Mouse (Mus musculus) right cerebral cortex, adult 18-20 months (tissue): ENCODE measurements around the gene Sult5a1.
A peak's percentile ranks its signal among the peaks of the same experiment; 100 is the strongest.
"Not testable (repeated sequence)": the region's sequence is repeated elsewhere in the genome, so short reads cannot be mapped to it uniquely, and the experiment has no call there.

Experiments used
- DNase-seq: peaks from one replicate; pipeline ENCODE4 v3.0.0; 2022; ENCODE audit warnings: mixed read lengths

The Sult5a1 gene

DNA sequence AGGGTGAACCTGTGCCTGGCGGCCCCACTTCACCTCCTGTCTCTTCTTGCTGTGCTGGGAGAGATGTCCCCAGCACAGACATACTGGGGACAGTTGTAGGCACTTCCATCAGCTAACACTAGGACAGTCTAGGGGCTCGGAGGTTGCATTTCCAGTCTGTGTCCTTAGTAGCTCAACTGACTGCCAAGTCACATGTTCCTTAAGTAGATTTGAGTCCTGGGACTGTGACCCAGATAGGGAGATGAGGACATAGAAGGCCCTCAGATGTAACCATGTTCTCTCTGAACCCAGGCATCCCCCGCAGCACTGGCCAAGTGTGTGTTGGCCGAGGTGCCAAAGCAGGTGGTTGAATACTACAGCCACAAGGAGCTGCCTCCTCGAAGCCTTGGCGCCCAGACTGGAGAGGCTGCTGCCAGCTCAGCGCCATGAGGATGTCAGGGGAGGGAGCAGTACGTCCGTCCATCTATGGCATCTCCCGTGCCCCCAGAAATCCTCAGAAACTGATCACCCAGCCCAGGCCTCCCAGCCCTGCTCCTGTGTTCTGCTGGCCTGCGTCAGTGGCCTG lies 23.9 kb downstream of the Sult5a1 start:
- DNase-seq = no peak

- no peak for DNase-seq
Observed at GRCm38 (mm10) chr8:123132953-123133352, 25.2 kb downstream of the Sult5a1 start.

DNA sequence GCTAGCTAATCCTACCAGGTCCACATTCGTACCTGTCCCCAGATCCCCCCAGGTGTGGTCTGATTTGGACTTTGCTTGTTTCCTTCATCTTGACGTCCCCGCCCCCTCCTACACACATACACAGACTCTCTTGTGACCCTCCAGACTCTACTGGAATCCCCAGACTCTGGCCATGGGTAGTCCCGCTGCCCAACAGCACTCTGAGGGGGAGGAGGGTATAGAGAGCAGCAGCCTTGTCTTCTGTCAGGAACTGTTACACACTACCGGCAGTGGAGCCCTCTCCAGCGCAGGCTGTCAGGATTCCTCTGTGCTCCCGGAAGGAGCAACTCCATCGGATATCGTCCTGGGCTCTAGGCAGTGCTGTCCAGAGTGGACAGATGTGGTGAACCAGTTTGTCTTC lies 27.1 kb downstream of the Sult5a1 start:
- DNase-seq = no peak

DNA sequence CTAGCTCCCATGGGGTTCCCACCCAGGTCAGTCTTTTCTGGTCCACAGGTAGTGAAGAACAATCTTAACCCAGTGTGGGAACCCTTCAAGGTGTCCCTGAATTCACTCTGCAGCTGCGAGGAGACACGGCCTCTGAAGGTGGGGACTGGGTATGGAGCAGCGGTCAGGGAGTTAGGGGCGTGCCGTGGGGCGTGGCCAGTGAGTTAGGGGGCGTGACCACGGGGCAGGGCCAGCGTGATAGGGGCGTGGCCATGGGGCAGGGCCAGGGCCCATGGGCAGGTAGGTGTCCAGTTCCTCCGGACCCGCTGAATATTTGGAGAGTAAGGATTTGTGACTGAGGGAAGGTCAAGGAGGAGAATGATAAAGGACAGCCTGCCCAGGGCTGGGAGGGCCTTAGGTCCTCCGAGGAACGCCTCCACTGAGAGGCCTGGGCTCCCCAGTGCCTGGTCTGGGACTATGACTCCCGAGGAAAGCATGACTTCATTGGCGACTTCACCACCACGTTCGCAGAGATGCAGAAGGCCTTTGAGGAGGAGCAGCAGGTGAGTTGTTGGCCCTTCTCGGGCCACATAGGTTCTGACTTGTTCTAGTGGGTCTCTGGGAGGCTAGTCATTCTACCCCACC lies 31.8 kb downstream of the Sult5a1 start:
- DNase-seq = no peak

DNA sequence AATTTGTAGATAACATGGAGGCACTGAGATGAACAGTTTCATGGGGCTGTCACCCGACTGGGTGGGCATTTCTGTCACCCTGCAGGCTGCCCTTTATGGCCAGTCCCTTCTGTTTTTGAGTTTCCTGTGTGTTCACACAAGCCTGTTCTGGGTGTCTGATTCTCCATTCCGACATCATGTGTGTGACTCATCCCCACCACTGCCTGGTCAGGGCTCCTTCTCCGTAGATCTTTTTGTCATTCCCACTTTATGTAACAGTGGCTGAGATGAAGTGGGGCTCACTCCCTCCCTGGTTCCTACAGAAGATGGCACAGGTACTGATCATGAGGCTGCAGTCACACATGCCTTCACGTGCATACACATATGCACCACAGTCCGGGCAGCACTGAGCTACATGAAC lies 35.4 kb downstream of the Sult5a1 start:
- no peak for DNase-seq

DNA sequence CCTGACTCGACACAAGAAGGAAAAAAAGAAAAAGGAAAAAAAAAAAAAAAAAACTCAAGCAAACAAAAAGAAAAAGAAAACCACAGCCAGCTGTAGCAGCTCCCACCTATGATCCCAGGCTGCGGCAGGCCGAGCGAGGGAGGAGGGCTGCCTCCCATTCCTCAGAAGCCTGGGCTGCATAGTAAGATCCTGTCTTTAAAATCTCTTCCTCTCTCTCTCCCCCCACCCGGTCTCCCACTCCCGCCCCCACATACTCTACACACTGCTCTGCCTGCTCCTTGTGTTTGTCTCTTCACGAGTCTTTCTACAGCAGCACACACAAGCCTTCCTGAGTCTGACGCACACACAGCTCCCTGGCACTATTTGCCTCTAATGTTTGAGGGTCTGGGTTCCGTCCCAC lies 36.1 kb downstream of the Sult5a1 start:
- DNase-seq = no peak

GRCm38 (mm10) chr8:123117744-123118143 lies 40.4 kb downstream of the Sult5a1 start:
- DNase-seq = no peak

DNA sequence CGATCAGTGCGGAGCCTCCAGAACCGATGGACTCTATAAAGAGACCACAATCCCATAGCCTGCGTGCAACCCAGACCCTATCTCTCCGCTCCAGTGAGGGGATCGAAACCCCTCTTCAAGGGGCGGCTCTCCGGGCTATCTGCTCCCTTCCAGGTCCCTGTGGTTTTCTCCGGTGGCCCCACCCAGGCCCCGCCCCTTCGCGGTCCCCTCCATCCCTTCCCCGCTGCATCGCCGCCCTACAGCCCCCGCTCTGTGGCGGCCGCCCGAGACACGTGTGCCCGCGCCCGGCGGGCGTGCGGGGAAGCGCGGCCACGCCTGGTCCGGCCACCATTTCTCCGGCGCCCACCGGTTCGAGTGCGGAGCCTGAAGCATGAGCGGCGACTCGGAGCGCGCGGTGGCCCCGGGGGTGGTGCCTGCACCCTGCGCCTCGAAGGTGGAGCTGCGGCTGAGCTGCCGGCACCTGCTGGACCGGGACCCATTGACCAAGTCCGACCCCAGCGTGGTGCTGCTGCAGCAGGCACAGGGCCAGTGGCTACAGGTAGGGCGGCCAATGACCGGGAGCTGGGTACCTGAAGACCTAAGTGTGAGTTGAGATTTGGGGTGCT lies 40.9 kb downstream of the Sult5a1 start, which contains the start of gene Cpne7:
Cpne7 (plus strand) TSS at position 248 of the 605 bp plus-strand sequence.
- no peak for DNase-seq

- DNase-seq = no peak
Observed at GRCm38 (mm10) chr8:123114644-123115043, 43.5 kb downstream of the Sult5a1 start.

DNA sequence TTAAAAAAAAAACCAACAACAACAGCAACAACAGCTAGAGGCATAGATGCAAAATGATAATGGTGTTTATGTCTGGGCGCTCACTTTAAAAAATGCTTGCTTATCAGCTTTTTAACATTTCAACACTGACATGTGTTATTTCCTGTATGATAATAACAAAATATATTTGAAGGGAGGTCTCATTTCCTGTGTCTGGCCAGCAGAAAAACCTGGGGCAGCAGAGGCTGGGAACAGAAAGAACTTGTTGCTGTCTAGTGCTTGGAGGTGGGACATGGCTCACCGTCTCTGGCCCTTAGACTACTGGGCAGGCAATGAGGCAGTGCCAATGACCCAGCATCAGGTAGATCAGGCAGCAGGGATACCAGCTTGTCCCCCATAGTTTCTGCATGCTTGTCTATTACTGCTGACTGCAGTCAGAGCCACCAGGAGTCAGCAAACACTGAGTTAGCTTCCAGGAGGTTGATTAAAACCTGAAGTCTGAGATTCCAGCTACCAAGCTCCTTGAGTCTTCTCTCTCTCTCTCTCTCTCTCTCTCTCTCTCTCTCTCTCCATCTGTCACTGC lies 44.1 kb downstream of the Sult5a1 start:
- DNase-seq = no peak

- no peak for DNase-seq
Observed at GRCm38 (mm10) chr8:123112892-123113291, 45.2 kb downstream of the Sult5a1 start.

DNA sequence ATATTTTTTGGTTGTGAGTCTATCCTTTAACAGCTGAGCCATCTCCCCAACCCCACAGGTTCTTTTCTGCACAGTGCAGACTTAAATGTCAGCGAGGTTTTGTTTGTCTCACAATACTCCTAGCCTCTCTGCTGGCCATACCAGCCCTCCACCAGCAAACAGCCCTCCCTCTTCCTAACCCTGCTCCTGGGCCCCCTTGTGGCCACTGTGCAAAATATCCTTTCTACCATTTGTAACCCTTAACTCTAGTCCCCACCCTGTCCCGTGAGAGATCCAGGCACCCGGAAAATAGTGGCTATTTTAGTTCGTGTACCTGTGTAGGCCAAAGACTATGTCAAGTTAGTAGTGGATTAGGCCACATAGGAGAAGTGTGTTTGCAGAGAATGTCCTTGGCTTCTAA lies 47.5 kb downstream of the Sult5a1 start:
- DNase-seq = no peak

- no peak for DNase-seq
Observed at GRCm38 (mm10) chr8:123108953-123109352, 49.2 kb downstream of the Sult5a1 start.

GRCm38 (mm10) chr8:123108010-123108409 lies 50.1 kb downstream of the Sult5a1 start:
- DNase-seq = no peak

- DNase-seq = no peak
Observed at GRCm38 (mm10) chr8:123106531-123106930, 51.6 kb downstream of the Sult5a1 start.

- no peak for DNase-seq
Observed at GRCm38 (mm10) chr8:123105553-123106326, 52.4 kb downstream of the Sult5a1 start.

DNA sequence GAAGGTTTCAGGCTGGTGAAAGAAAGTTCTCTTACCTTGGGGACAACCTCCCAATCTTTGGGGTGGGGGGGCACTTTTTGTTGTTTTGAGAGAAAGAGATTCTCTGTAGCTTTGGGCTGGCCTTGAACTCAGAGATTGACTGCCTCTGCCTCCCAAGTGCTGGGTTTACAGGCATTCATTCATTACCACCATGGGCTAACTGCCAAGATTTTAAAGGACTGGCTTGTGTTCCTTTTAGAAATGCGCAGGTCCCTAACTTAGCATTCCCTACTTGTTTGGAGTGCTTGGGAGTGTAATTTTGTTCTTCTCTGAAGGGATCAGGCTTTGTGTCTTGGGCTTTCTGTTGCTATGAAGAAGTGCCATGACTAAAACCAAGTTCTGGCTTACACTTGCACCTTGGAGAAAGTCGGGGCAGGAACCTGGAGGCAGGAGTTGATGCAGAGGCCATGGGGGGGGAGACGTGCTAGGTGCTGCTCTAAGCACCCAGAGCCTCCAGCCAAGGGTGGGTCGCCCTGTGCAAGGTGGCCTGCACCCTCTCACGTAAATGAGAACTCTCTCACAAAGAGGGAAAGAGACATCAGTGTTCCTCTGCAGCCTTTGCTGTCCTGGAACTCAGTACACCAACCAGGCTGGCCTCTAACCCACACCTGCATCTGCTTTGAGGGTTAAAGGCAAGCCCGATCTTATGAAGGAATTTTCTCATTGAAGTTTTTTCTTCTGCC lies 53.9 kb downstream of the Sult5a1 start:
- DNase-seq = no peak

DNA sequence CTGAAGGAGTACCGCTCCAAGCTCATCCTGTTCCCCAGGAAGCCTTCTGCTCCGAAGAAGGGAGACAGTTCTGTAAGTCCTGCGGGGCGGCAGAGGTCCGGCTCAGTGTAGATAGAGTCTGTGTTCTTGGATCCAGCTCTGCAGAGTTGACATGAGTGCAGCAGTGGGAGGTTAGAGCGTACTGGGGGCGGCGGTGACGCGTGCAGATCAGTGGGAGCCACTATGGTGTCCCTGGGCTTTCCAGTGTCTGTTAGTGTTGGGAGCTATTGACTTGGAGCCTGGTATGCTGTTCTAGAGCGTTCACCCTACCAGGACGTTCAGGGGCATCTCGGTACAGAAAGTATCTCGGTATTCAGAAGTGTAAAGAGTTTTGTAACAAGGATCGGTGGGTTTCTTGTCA lies 54.8 kb downstream of the Sult5a1 start:
- DNase-seq = no peak

DNA sequence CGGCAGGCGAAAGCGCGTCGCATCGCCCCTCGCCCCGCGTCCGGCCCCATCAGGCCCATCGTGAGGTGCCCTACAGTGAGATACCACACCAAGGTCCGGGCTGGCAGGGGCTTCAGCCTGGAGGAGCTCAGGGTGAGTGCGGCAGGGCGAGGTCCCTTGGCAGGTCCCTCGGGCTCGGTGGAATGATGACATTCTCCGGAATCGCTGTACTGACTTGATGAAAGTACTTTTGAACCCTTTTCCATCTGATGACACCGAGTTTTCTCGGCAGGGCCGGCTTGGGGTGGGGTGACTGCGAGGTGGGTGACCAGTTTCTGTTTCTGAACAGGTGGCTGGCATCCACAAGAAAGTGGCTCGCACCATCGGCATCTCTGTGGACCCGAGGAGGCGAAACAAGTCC lies 55.3 kb downstream of the Sult5a1 start:
- DNase-seq = not testable (repeated sequence)

GRCm38 (mm10) chr8:123101735-123102685 lies 56.1 kb downstream of the Sult5a1 start, which contains the start of gene Rpl13:
Gene Rpl13, plus strand, starts transcription at chr8:123102350.
- DNase-seq = peak; percentile 97

DNA sequence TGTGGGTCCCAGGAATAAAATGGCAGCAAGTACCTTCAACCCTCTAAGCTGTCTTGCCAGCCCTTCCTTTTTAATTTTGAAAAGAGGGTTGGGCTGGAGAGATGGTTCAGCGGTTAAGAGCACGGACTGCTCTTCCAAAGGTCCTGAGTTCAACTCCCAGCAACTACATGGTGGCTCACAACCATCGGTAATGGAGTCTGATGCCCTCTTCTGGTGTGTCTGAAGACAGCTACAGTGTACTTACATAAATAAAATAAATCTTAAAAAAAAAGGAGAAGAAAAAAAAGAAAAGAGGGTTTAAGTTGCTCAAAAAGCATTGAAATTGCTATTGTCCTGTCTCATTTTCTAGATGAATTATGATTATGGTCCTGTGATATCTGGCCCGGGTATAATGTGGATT lies 56.9 kb downstream of the Sult5a1 start:
- DNase-seq = no peak
